Mouse (Mus musculus) MEL (cell line): ENCODE data around the gene Tmem121. TPM values are rescaled to one million over a fixed set of nuclear protein-coding genes. Genes with fewer than 3 reads are reported as not detected.
A peak's percentile ranks its signal among the peaks of the same experiment; 100 is the strongest.

Experiments
- DNase-seq: peaks from one replicate; pipeline ENCODE4 v3.0.0; 2011; ENCODE audit warnings: low read depth, low spot score
- H3K27ac ChIP-seq: 2 replicates; pipeline ENCODE4 v1.5.1; 2012; ENCODE audit warnings: low read depth, mild to moderate bottlenecking, control low read depth, low read length, moderate library complexity; ENCODE audit not compliant: control insufficient read depth
- H3K27me3 ChIP-seq, 2 experiments: fragments of 150-350 bp in 1 of 2; sonication (generic) in 1 of 2; 2 replicates each; pipeline ENCODE4 v1.6.1; 2012; ENCODE audit warnings: low read length in 2 of 2, mild to moderate bottlenecking in 2 of 2, improper control_type of control experiment in 1 of 2, moderate library complexity in 1 of 2; ENCODE audit not compliant: insufficient read depth in 2 of 2, control insufficient read depth in 1 of 2
- H3K36me3 ChIP-seq, 2 experiments: 2 replicates each; pipeline ENCODE4 v1.6.1; 2012 to 2014; ENCODE audit warnings: low read length in 2 of 2, improper control_type of control experiment in 1 of 2, inconsistent platforms in 1 of 2, mild to moderate bottlenecking in 1 of 2; ENCODE audit not compliant: insufficient read depth in 2 of 2, control insufficient read depth in 1 of 2
- H3K4me1 ChIP-seq, 2 experiments: fragments of 150-350 bp in 1 of 2; sonication (generic) in 1 of 2; 2 replicates each; pipeline ENCODE4 v1.6.1; 2012; ENCODE audit warnings: low read length in 2 of 2, improper control_type of control experiment in 1 of 2, mild to moderate bottlenecking in 1 of 2; ENCODE audit not compliant: insufficient read depth in 2 of 2, control insufficient read depth in 1 of 2
- H3K4me3 ChIP-seq, 2 experiments: fragments of 150-350 bp in 1 of 2; sonication (generic) in 1 of 2; 2 replicates each; pipeline ENCODE4 v1.5.1; 2012; ENCODE audit warnings: low read depth in 2 of 2, low read length in 2 of 2, mild to moderate bottlenecking in 2 of 2, moderate library complexity in 2 of 2, control low read depth in 1 of 2, improper control_type of control experiment in 1 of 2; ENCODE audit not compliant: control insufficient read depth in 1 of 2, insufficient read depth in 1 of 2
- H3K79me2 ChIP-seq: 2 replicates; pipeline ENCODE4 v1.6.1; 2012; ENCODE audit warnings: mild to moderate bottlenecking, low read length, moderate library complexity; ENCODE audit not compliant: control insufficient read depth, poor library complexity, insufficient read depth
- H3K9ac ChIP-seq: 2 replicates; pipeline ENCODE4 v1.6.1; 2012; ENCODE audit warnings: low read depth, mild to moderate bottlenecking, control low read depth, low read length, moderate library complexity; ENCODE audit not compliant: control insufficient read depth, poor library complexity, severe bottlenecking
- H3K9me3 ChIP-seq: fragments of 150-350 bp; sonication (generic); replicated peaks from 2 replicates; pipeline ENCODE4 v1.6.1; 2012; ENCODE audit warnings: mild to moderate bottlenecking, low read length, improper control_type of control experiment, moderate library complexity; ENCODE audit not compliant: insufficient read depth
- BHLHE40 ChIP-seq: IDR thresholded peaks from 2 replicates; pipeline ENCODE4 v1.6.1; 2012; ENCODE audit warnings: low read depth, mild to moderate bottlenecking, inconsistent platforms, low read length, improper control_type of control experiment, borderline replicate concordance
- CHD2 ChIP-seq: IDR thresholded peaks from 2 replicates; pipeline ENCODE4 v1.6.1; 2011; ENCODE audit warnings: low read length, improper control_type of control experiment
- CTCF ChIP-seq, 3 experiments: IDR thresholded peaks in 2 of 3; conservative IDR thresholded peaks in 1 of 3; 2 replicates each; pipeline ENCODE4 v1.5.1; 2011 to 2012; ENCODE audit warnings: low read length in 3 of 3, low read depth in 2 of 3, mild to moderate bottlenecking in 2 of 3, improper control_type of control experiment in 1 of 3, inconsistent platforms in 1 of 3, mixed read lengths in 1 of 3, moderate library complexity in 1 of 3; ENCODE audit not compliant: control insufficient read depth in 1 of 3, insufficient read depth in 1 of 3, poor library complexity in 1 of 3, severe bottlenecking in 1 of 3
- ELF1 ChIP-seq: IDR thresholded peaks from 2 replicates; pipeline ENCODE4 v1.6.1; 2014; ENCODE audit warnings: low read depth, mild to moderate bottlenecking, inconsistent platforms, low read length, improper control_type of control experiment, moderate library complexity
- EP300 ChIP-seq, 2 experiments: IDR thresholded peaks; 2 replicates each; pipeline ENCODE4 v1.6.1; 2011; ENCODE audit warnings: improper control_type of control experiment in 2 of 2, low read length in 2 of 2, low read depth in 1 of 2, mild to moderate bottlenecking in 1 of 2
- GABPA ChIP-seq: IDR thresholded peaks from 2 replicates; pipeline ENCODE4 v1.6.1; 2012; ENCODE audit warnings: low read depth, mild to moderate bottlenecking, inconsistent platforms, low read length, improper control_type of control experiment, moderate library complexity
- MAFK ChIP-seq: IDR thresholded peaks from 2 replicates; pipeline ENCODE4 v1.6.1; 2011; ENCODE audit warnings: low read depth, mild to moderate bottlenecking, low read length, improper control_type of control experiment, borderline replicate concordance
- MEF2A ChIP-seq: IDR thresholded peaks from 2 replicates; pipeline ENCODE4 v1.6.1; 2014; ENCODE audit warnings: low read depth, mild to moderate bottlenecking, inconsistent platforms, low read length, improper control_type of control experiment; ENCODE audit not compliant: poor library complexity, insufficient replicate concordance, severe bottlenecking; ENCODE audit errors: extremely low read depth
- MYC ChIP-seq: IDR thresholded peaks from 2 replicates; pipeline ENCODE4 v1.6.1; 2011; ENCODE audit warnings: low read depth, mild to moderate bottlenecking, low read length, improper control_type of control experiment, moderate library complexity
- NRF1 ChIP-seq: IDR thresholded peaks from 2 replicates; pipeline ENCODE4 v1.6.1; 2014; ENCODE audit warnings: low read depth, mild to moderate bottlenecking, inconsistent platforms, low read length, improper control_type of control experiment, moderate library complexity; ENCODE audit not compliant: poor library complexity, insufficient read depth, severe bottlenecking
- RAD21 ChIP-seq: IDR thresholded peaks from 2 replicates; pipeline ENCODE4 v1.6.1; 2011; ENCODE audit warnings: mild to moderate bottlenecking, low read depth, low read length, improper control_type of control experiment
- SMC3 ChIP-seq: IDR thresholded peaks from 2 replicates; pipeline ENCODE4 v1.6.1; 2011; ENCODE audit warnings: low read depth, low read length, improper control_type of control experiment
- TCF12 ChIP-seq: IDR thresholded peaks from 2 replicates; pipeline ENCODE4 v1.6.1; 2014; ENCODE audit warnings: low read depth, mild to moderate bottlenecking, inconsistent platforms, low read length, improper control_type of control experiment, moderate library complexity
- UBTF ChIP-seq: IDR thresholded peaks from 2 replicates; pipeline ENCODE4 v1.6.1; 2012; ENCODE audit warnings: low read depth, mild to moderate bottlenecking, inconsistent platforms, low read length, improper control_type of control experiment, moderate library complexity, borderline replicate concordance; ENCODE audit not compliant: insufficient read depth
- ZKSCAN1 ChIP-seq: IDR thresholded peaks from 2 replicates; pipeline ENCODE4 v1.6.1; 2012; ENCODE audit warnings: low read depth, mild to moderate bottlenecking, inconsistent platforms, low read length, improper control_type of control experiment, moderate library complexity
- ZMIZ1 ChIP-seq: IDR thresholded peaks from 2 replicates; pipeline ENCODE4 v1.6.1; 2012; ENCODE audit warnings: low read depth, mild to moderate bottlenecking, inconsistent platforms, low read length, improper control_type of control experiment, moderate library complexity
- polyA plus RNA-seq, 2 experiments: library from polyadenylated mRNA; stranded (reverse) in 1 of 2; unstranded in 1 of 2; fragments of >175 nt in 1 of 2; fragments of >200 nt in 1 of 2; gene quantifications; 2 replicates each; pipeline versions ENCODE4 v1.2.1 to v1.2.4; 2012; ENCODE audit warnings: low replicate concordance in 2 of 2, low read depth in 1 of 2; ENCODE audit not compliant: insufficient read length in 2 of 2, insufficient read depth in 1 of 2, missing spikeins in 1 of 2
- total RNA-seq: library from RNA; depleted of rRNA; stranded (reverse); fragments of 300-350 nt; gene quantifications from 2 replicates; pipeline ENCODE4 v1.2.3, GENCODE M21; 2012

The Tmem121 gene
- total and polyA plus RNA-seq, 3 experiments = 17.0 to 35.2 TPM; not detected in 1

DNA sequence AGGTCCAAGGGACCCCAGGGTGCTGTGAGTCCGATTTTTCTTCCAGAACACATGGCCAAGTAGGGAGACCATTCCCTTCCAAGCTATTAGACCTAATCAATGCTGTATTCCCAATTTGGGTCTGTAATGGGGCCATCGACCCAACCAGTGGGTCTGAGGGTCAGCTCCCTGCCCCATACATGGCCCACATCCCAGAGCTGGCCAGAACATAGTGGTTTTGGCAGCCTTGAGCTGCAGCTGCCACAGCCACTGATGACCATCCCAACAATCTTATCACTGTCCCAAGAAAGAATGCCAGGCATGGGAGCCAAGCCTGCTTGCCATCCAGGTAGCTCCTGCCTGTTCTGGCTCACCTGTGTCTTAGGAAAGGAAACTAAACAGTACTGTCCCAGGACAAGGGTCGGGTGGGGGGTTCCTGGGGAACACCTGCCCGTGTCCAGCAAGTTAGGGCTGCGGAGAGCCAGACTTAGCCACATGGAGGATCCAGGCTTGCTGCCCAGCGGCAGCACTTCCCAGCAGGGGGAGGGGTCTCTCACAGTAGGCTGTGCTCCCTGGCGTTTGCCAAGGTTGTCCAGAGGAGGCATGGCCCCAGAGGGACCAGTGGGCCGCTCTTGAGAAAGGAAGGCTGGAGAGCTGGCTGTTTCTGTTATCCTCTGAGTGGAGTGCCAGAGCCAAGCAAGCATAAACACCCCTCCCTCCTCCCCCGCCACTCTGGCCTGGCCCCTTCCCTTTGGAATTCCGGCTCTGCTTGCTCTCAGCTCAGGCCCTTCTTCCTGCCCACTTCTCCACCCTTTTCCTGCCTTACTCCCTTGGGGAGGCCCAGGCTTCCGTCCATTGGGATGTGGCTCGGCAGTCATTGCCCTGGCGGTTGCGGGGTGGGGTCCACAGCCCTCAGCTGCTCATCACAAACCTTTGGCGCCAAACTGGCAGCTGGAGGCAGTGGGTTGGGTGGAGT is 43.4 kb upstream of the Tmem121 start:
- no peak for DNase-seq
- Histone ChIP-seq H3K4me1 (peaks cover 0 to 23% of the 10 kb centered on the region in 2 experiments; a peak in 3 of 4 replicates), H3K27me3 (no peaks in the 10 kb centered on the region)

GRCm38 (mm10) chr12:113143164-113143563 is 42.6 kb upstream of the Tmem121 start:
- Histone ChIP-seq H3K4me3 (no peak overlapping the region), H3K4me1 (peaks cover 2 to 28% of the 10 kb centered on the region in 2 experiments; a peak in 3 of 4 replicates), H3K9me3 (no peaks in the 10 kb centered on the region), H3K36me3 (peaks cover 0 to 13% of the 10 kb centered on the region in 2 experiments; a peak in 2 of 4 replicates), H3K27me3 (no peaks in the 10 kb centered on the region), H3K9ac (no peak overlapping the region), H3K27ac (no peak overlapping the region), H3K79me2 (peaks cover 2% of the 10 kb centered on the region; the same call in 1 of the 2 replicates)
- DNase-seq = no peak
- no peak for TF ChIP-seq ZMIZ1
- 0 out of 6 replicates have a peak, but pooled peaks of 1 of the 3 experiments have one; percentile 1 for TF ChIP-seq CTCF (IDR thresholded peaks at IDR 0.05 in 2 of 3, conservative IDR thresholded peaks at IDR 0.05 in 1 of 3; ENCODE audit: control insufficient read depth in 1 of 3, insufficient read depth in 1 of 3, low read depth in 2 of 3, low read length in 3 of 3, poor library complexity in 1 of 3, severe bottlenecking in 1 of 3)

More for the DNA sequence above, 43.4 kb upstream of the Tmem121 start:
- Histone ChIP-seq H3K79me2 (peaks cover 2% of the 10 kb centered on the region; the same call in 1 of the 2 replicates), H3K9ac (no peak overlapping the region), H3K36me3 (peaks cover 0 to 12% of the 10 kb centered on the region in 2 experiments; a peak in 3 of 4 replicates), H3K4me3 (no peak overlapping the region), H3K27ac (no peak overlapping the region), H3K9me3 (no peaks in the 10 kb centered on the region)
- TF ChIP-seq SMC3 (no peak), NRF1 (no peak), EP300 (IDR thresholded peaks at IDR 0.05; ENCODE audit: low read depth in 1 of 2, low read length in 2 of 2) (no peak), CTCF (IDR thresholded peaks at IDR 0.05 in 2 of 3, conservative IDR thresholded peaks at IDR 0.05 in 1 of 3; ENCODE audit: control insufficient read depth in 1 of 3, insufficient read depth in 1 of 3, low read depth in 2 of 3, low read length in 3 of 3, poor library complexity in 1 of 3, severe bottlenecking in 1 of 3) (no peak), GABPA (no peak), MEF2A (no peak), CHD2 (no peak), ZKSCAN1 (no peak), MAFK (no peak), UBTF (no peak), BHLHE40 (no peak), MYC (no peak), TCF12 (no peak), ELF1 (no peak), RAD21 (no peak)
